Mouse (Mus musculus) ES-Bruce4 (cell line): ENCODE results near the gene Hoxc11.

Experiments
- EP300 ChIP-seq: IDR thresholded peaks from 2 replicates; pipeline ENCODE4 v1.6.1; 2011; ENCODE audit warnings: low read depth, low read length; ENCODE audit not compliant: insufficient read depth
- POLR2A ChIP-seq: IDR thresholded peaks from one replicate; pipeline ENCODE4 v1.8.1; 2011; ENCODE audit warnings: low read length; ENCODE audit not compliant: insufficient read depth

DNA sequence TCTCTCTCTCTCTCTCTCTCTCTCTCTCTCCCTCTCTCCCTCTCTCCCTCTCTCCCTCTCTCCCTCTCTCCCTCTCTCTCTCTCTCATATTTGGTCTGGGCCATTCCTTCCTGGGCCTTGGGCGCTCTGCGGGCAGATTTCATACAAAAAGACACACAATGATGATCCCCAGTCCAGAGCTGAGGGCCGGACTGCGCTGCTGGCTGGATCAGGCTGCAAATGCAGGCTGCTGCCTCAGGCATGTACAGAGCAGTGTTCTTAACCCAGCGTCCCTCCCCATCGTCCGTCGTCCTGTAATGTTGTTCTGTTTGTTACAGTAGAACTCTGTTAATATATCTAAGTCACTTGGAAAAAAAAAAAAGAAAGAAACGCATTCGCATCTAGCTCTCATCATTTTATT lies 30.3 kb downstream of the Hoxc11 start:
- no peak for TF ChIP-seq POLR2A
- no peak for TF ChIP-seq EP300
